Mouse (Mus musculus) embryo, embryonic 10.5 days (tissue): ENCODE measurements around the gene Dynlrb1.
A peak's percentile ranks its signal among the peaks of the same experiment; 100 is the strongest.

Experiments used
- DNase-seq: peaks from one replicate; pipeline ENCODE4 v3.0.0-alpha.2; 2015; ENCODE audit warnings: low spot score

Gene Dynlrb1

GRCm38 (mm10) chr2:155236362-155236992 is at the start of gene Dynlrb1:
TSS of gene Dynlrb1 (plus strand) at chr2:155236533.
- DNase-seq, result peak; percentile 99

- DNase-seq, result peak; percentile 59
These were observed 28.9 kb upstream of the Dynlrb1 start for GRCm38 (mm10) chr2:155207419-155207818.

GRCm38 (mm10) chr2:155223145-155223544 is 13.2 kb upstream of the Dynlrb1 start:
- no peak for DNase-seq

GRCm38 (mm10) chr2:155224721-155225120 is 11.6 kb upstream of the Dynlrb1 start:
- DNase-seq, result no peak

- DNase-seq, result peak; percentile 50
These were observed 479 bp upstream of the Dynlrb1 start for GRCm38 (mm10) chr2:155235746-155236361.

- no peak for DNase-seq
These were observed 943 bp downstream of the Dynlrb1 start for GRCm38 (mm10) chr2:155237276-155237675.

GRCm38 (mm10) chr2:155240915-155241314 is 4.6 kb downstream of the Dynlrb1 start:
- DNase-seq, result no peak

- no peak for DNase-seq
These were observed 6.0 kb downstream of the Dynlrb1 start for GRCm38 (mm10) chr2:155242296-155242855.

- no peak for DNase-seq
These were observed 9.9 kb downstream of the Dynlrb1 start for GRCm38 (mm10) chr2:155246231-155246630.

GRCm38 (mm10) chr2:155248206-155248605 is 11.9 kb downstream of the Dynlrb1 start:
- DNase-seq, result no peak

GRCm38 (mm10) chr2:155248718-155249117 is 12.4 kb downstream of the Dynlrb1 start:
- no peak for DNase-seq

- DNase-seq, result no peak
These were observed 13.3 kb downstream of the Dynlrb1 start for GRCm38 (mm10) chr2:155249588-155249987.

GRCm38 (mm10) chr2:155265526-155265925 is 29.2 kb downstream of the Dynlrb1 start:
- no peak for DNase-seq

GRCm38 (mm10) chr2:155266896-155267295 is 30.6 kb downstream of the Dynlrb1 start:
- DNase-seq, result no peak

GRCm38 (mm10) chr2:155271957-155272356 is 35.6 kb downstream of the Dynlrb1 start:
- peak; percentile 17 for DNase-seq

GRCm38 (mm10) chr2:155272396-155273170 is 36.2 kb downstream of the Dynlrb1 start:
- DNase-seq, result no peak

GRCm38 (mm10) chr2:155273603-155274002 is 37.3 kb downstream of the Dynlrb1 start:
- no peak for DNase-seq

- DNase-seq, result peak; percentile 95
These were observed 39.9 kb downstream of the Dynlrb1 start, which contains the start of gene Map1lc3a for GRCm38 (mm10) chr2:155276195-155276594. TSS of gene Map1lc3a (plus strand) at chr2:155276297.

- DNase-seq, result peak; percentile 63
These were observed 40.4 kb downstream of the Dynlrb1 start for GRCm38 (mm10) chr2:155276621-155277175.

- DNase-seq, result no peak
These were observed 41.4 kb downstream of the Dynlrb1 start for GRCm38 (mm10) chr2:155277721-155278120.

GRCm38 (mm10) chr2:155278361-155278760 is 42.0 kb downstream of the Dynlrb1 start:
- DNase-seq, result no peak

GRCm38 (mm10) chr2:155279163-155279562 is 42.8 kb downstream of the Dynlrb1 start:
- no peak for DNase-seq
